Mouse (Mus musculus) intestine, postnatal 0 days (tissue): ENCODE data around the gene Chn1. TPM values are rescaled to one million over a fixed set of nuclear protein-coding genes. Genes with fewer than 3 reads are reported as not detected.

Experiments used
- ATAC-seq: fragments of 200-750 bp; cut with Nextera tagmentation; 2 replicates; pipeline ENCODE4 v1.8.0; 2017; ENCODE audit warnings: mild to moderate bottlenecking, moderate TSS enrichment, moderate library complexity
- H3K27ac ChIP-seq: fragments of 300-500 bp; sonication (generic); 2 replicates; pipeline ENCODE4 v1.5.1; 2014; ENCODE audit warnings: mild to moderate bottlenecking, low read depth, low read length, moderate library complexity
- H3K27me3 ChIP-seq: fragments of 300-500 bp; sonication (generic); replicated peaks from 2 replicates; pipeline ENCODE4 v1.6.1; 2014; ENCODE audit warnings: low read length, mixed read lengths; ENCODE audit not compliant: control insufficient read depth, insufficient read depth
- H3K36me3 ChIP-seq: fragments of 300-500 bp; sonication (generic); 2 replicates; pipeline ENCODE4 v1.6.1; 2014; ENCODE audit warnings: mild to moderate bottlenecking, moderate library complexity; ENCODE audit not compliant: control insufficient read depth, insufficient read depth
- H3K4me1 ChIP-seq: fragments of 300-500 bp; sonication (generic); replicated peaks from 2 replicates; pipeline ENCODE4 v1.6.1; 2014; ENCODE audit warnings: antibody characterized with exemption, low read length, mixed read lengths; ENCODE audit not compliant: control insufficient read depth, insufficient read depth
- H3K4me2 ChIP-seq: fragments of 300-500 bp; sonication (generic); replicated peaks from 2 replicates; pipeline ENCODE4 v1.6.1; 2014; ENCODE audit warnings: low read depth, mild to moderate bottlenecking, moderate library complexity
- H3K4me3 ChIP-seq: fragments of 300-500 bp; sonication (generic); 2 replicates; pipeline ENCODE4 v1.5.1; 2014; ENCODE audit warnings: low read depth, low read length
- H3K9ac ChIP-seq: fragments of 300-500 bp; sonication (generic); 2 replicates; pipeline ENCODE4 v1.6.1; 2014; ENCODE audit warnings: mild to moderate bottlenecking, low read depth, low read length
- H3K9me3 ChIP-seq: fragments of 300-500 bp; sonication (generic); 2 replicates; pipeline ENCODE4 v1.6.1; 2016; ENCODE audit warnings: mixed run types; ENCODE audit not compliant: control insufficient read depth
- CTCF ChIP-seq: sonication (generic); IDR thresholded peaks from 2 replicates; pipeline ENCODE4 v1.5.1; 2016; ENCODE audit warnings: low read depth, mild to moderate bottlenecking, control low read depth, antibody characterized with exemption, moderate library complexity
- WGBS: fragments of 180-500 bp; shearing (Covaris S2); extraction: QIAGEN DNeasy Blood & Tissue Kit; methylation state at CpG from one replicate; pipeline ENCODE4 v1.1.7; 2014; 5-methylcytosine and 5-hydroxymethylcytosine counted together
- polyA plus RNA-seq: library from polyadenylated mRNA; unstranded; fragments of >200 nt; fragmentation: Nextera tagmentation; extraction: Ambion mirVana; gene quantifications from 2 replicates; pipeline ENCODE4 v1.2.1, GENCODE M21; 2015

Chn1 gene
- polyA plus RNA-seq, 1 experiment from 2014 or later = 9.5 TPM

- H3K4me1 ChIP-seq = no peaks in the 10 kb centered on the region
- no peaks in the 10 kb centered on the region for H3K36me3 ChIP-seq
- TF ChIP-seq CTCF = no peak
- no peak overlapping the region for H3K4me3 ChIP-seq
- WGBS = 61% methylated on average over 5 of the region's 5 CpGs
- H3K4me2 ChIP-seq = peak overlapping the region; percentile 32; the same call in 1 of the 2 replicates
- H3K9ac ChIP-seq = no peak overlapping the region
- no peaks in the 10 kb centered on the region for H3K27me3 ChIP-seq
- 0 out of 2 replicates have a peak overlapping the region, but pooled peaks have one; percentile 28 for H3K27ac ChIP-seq
- ATAC-seq = no peak
- no peaks in the 10 kb centered on the region for H3K9me3 ChIP-seq
These were observed 178.8 kb downstream of the Chn1 start for GRCm38 (mm10) chr2:73596326-73596725.

DNA sequence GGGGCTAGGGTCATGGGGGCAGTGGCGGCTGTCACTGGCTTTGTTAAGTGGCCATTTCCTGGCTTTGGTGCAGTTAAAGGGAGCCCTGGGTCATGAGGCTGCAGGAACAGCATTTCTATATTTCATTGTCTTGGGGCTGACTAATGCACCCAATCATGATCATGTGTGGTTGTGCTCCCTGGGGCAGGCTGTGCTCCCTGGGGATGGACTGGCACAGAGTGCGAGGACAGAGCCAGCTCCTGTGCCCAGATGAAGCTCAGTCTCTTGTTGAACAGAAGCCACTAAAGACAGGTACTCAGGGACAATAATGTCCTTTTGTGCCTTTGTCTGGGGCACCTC, 182.1 kb downstream of the Chn1 start:
- H3K27ac ChIP-seq = no peak overlapping the region
- H3K36me3 ChIP-seq = no peaks in the 10 kb centered on the region
- H3K9me3 ChIP-seq = no peaks in the 10 kb centered on the region
- 0 out of 2 replicates have a peak, but pooled peaks cover 2% of the 10 kb centered on the region for H3K27me3 ChIP-seq
- no peak overlapping the region for H3K9ac ChIP-seq
- no peak for ATAC-seq
- no peaks in the 10 kb centered on the region for H3K4me1 ChIP-seq
- TF ChIP-seq CTCF = no peak
- H3K4me2 ChIP-seq = no peak overlapping the region
- 70% methylated on average over 2 of the region's 2 CpGs for WGBS
- H3K4me3 ChIP-seq = no peak overlapping the region

DNA sequence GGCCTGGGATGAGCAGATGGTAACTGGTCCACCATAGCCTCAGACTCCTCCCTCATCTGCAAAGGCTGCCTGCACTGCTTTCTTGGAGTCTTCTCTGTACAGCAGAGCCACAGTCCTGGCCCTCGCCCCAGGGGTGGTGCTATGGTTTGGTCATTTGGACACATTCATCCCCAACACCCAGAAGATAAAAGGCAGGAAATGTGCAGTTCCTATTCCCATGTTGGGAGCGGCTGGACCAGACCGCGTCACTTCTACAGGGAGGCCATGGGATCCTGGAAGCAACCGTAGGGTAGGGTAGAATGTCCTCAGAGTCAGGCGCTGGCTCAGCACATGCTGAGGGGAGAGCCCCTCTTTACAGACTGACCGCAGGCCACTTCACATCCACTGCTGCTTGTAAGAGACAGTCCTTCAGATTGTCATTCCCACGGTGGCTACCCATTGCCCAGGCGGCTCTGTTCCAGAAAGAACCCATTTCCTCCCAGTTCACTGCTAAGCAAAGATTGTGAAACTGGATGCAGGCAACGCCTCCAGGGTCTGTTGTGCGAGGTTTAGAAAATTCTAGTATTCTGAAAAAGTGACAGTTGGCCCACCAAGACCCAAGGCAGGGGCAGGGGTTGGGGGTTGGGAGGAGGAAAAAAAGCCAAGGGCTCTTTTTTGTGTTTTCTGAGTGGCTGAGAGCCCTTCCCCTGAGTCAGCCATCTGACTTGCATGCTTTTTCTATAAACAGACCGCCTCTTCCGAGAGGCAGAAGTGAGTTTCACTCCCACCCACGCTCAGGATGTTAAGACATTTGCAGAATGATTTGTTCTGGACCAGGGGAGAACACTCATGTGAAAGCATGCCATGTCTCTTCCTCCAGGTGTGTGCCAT, 182.7 kb downstream of the Chn1 start:
- peak overlapping the region; percentile 41; the same call in 1 of the 2 replicates for H3K27ac ChIP-seq
- no peak for TF ChIP-seq CTCF
- H3K4me3 ChIP-seq = no peak overlapping the region
- 0 out of 2 replicates have a peak, but pooled peaks cover 2% of the 10 kb centered on the region for H3K27me3 ChIP-seq
- no peaks in the 10 kb centered on the region for H3K4me1 ChIP-seq
- no peak overlapping the region for H3K4me2 ChIP-seq
- no peaks in the 10 kb centered on the region for H3K9me3 ChIP-seq
- no peaks in the 10 kb centered on the region for H3K36me3 ChIP-seq
- no peak for ATAC-seq
- 63% methylated on average over 14 of the region's 14 CpGs for WGBS
- H3K9ac ChIP-seq = no peak overlapping the region

- H3K9me3 ChIP-seq = no peaks in the 10 kb centered on the region
- WGBS = 57% methylated on average over 6 of the region's 6 CpGs
- H3K27me3 ChIP-seq = 0 out of 2 replicates have a peak, but pooled peaks cover 2% of the 10 kb centered on the region
- no peak overlapping the region for H3K4me2 ChIP-seq
- ATAC-seq = no peak
- no peaks in the 10 kb centered on the region for H3K4me1 ChIP-seq
- no peaks in the 10 kb centered on the region for H3K36me3 ChIP-seq
- H3K27ac ChIP-seq = no peak overlapping the region
- TF ChIP-seq CTCF = no peak
- no peak overlapping the region for H3K4me3 ChIP-seq
- no peak overlapping the region for H3K9ac ChIP-seq
These were observed 183.9 kb downstream of the Chn1 start for GRCm38 (mm10) chr2:73591246-73591645.

DNA sequence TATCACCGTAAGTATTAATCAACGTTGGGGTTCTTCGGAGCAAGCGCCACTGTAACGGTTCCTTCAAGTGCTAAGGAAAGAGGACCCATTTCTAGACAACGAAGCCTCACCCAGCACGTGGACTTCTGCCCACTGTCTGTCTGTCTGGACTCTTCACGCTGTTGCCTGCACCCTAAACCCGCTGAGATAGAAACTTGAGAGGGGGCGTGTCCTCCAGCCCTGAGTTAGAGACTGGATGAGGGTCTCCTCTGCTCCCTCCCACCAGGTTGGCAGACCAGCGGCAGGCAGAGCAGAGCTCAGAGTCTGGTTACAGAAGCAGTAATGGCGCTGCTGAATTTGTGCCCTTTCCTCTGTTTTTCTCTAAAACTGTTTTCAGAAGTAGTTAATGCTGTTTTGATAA, 185.0 kb downstream of the Chn1 start:
- no peaks in the 10 kb centered on the region for H3K9me3 ChIP-seq
- ATAC-seq = no peak
- no peak overlapping the region for H3K4me3 ChIP-seq
- H3K36me3 ChIP-seq = no peaks in the 10 kb centered on the region
- TF ChIP-seq CTCF = no peak
- H3K4me2 ChIP-seq = 0 out of 2 replicates have a peak overlapping the region, but pooled peaks have one; percentile 35
- H3K9ac ChIP-seq = no peak overlapping the region
- H3K4me1 ChIP-seq = no peaks in the 10 kb centered on the region
- 11% methylated on average over 12 of the region's 12 CpGs for WGBS
- 0 out of 2 replicates have a peak, but pooled peaks cover 2% of the 10 kb centered on the region for H3K27me3 ChIP-seq
- no peak overlapping the region for H3K27ac ChIP-seq

GRCm38 (mm10) chr2:73588951-73589350, 186.2 kb downstream of the Chn1 start:
- Histone ChIP-seq H3K27ac (no peak overlapping the region), H3K4me3 (no peak overlapping the region), H3K36me3 (no peaks in the 10 kb centered on the region), H3K4me1 (no peaks in the 10 kb centered on the region), H3K4me2 (no peak overlapping the region), H3K9ac (no peak overlapping the region), H3K9me3 (no peaks in the 10 kb centered on the region), H3K27me3 (0 out of 2 replicates have a peak, but pooled peaks cover 2% of the 10 kb centered on the region)
- no peak for TF ChIP-seq CTCF
- 54% methylated on average over 2 of the region's 2 CpGs for WGBS
- ATAC-seq = no peak
